Mouse (Mus musculus): Measurements from ENCODE around the gene Mapkapk3.

The Mapkapk3 gene

GRCm38 (mm10) chr9:107288105-107288650, 1.5 kb downstream of the Mapkapk3 start:
- no peak for DNase-seq

- no peak for DNase-seq
Observed at GRCm38 (mm10) chr9:107287294-107287693, 2.4 kb downstream of the Mapkapk3 start.

GRCm38 (mm10) chr9:107285009-107285408, 4.7 kb downstream of the Mapkapk3 start:
- peak; percentile 53 for DNase-seq

GRCm38 (mm10) chr9:107282951-107283350, 6.7 kb downstream of the Mapkapk3 start:
- DNase-seq, result no peak

- no peak for DNase-seq
Observed at GRCm38 (mm10) chr9:107281241-107281987, 8.3 kb downstream of the Mapkapk3 start.

- DNase-seq, result peak; percentile 41
Observed at GRCm38 (mm10) chr9:107280322-107281027, 9.2 kb downstream of the Mapkapk3 start.

GRCm38 (mm10) chr9:107279378-107280321, 10.0 kb downstream of the Mapkapk3 start:
- peak; percentile 37 for DNase-seq

GRCm38 (mm10) chr9:107278527-107279377, 10.9 kb downstream of the Mapkapk3 start:
- DNase-seq, result no peak

- DNase-seq, result no peak
Observed at GRCm38 (mm10) chr9:107278126-107278525, 11.6 kb downstream of the Mapkapk3 start.

GRCm38 (mm10) chr9:107277603-107278002, 12.1 kb downstream of the Mapkapk3 start:
- DNase-seq, result no peak

GRCm38 (mm10) chr9:107275710-107276109, 14.0 kb downstream of the Mapkapk3 start:
- no peak for DNase-seq

GRCm38 (mm10) chr9:107274751-107275150, 14.9 kb downstream of the Mapkapk3 start:
- no peak for DNase-seq

GRCm38 (mm10) chr9:107273184-107273583, 16.5 kb downstream of the Mapkapk3 start:
- no peak for DNase-seq

GRCm38 (mm10) chr9:107272284-107272683, 17.4 kb downstream of the Mapkapk3 start:
- no peak for DNase-seq

GRCm38 (mm10) chr9:107271177-107271938, 18.3 kb downstream of the Mapkapk3 start:
- no peak for DNase-seq

GRCm38 (mm10) chr9:107269772-107270171, 19.9 kb downstream of the Mapkapk3 start:
- no peak for DNase-seq

GRCm38 (mm10) chr9:107267721-107268402, 21.8 kb downstream of the Mapkapk3 start:
- DNase-seq, result no peak

- DNase-seq, result no peak
Observed at GRCm38 (mm10) chr9:107267028-107267427, 22.6 kb downstream of the Mapkapk3 start.

- no peak for DNase-seq
Observed at GRCm38 (mm10) chr9:107264731-107265130, 24.9 kb downstream of the Mapkapk3 start.

GRCm38 (mm10) chr9:107263912-107264311, 25.8 kb downstream of the Mapkapk3 start:
- DNase-seq, result no peak

All from thymus, postnatal 14 days (tissue).